Mouse (Mus musculus) cortical plate, adult 2 months (tissue): ENCODE results near the gene Gpalpp1.

Experiments
- CTCF ChIP-seq: fragments of 200-500 bp; IDR thresholded peaks from 2 replicates; pipeline ENCODE4 v1.5.1; 2011; ENCODE audit warnings: mild to moderate bottlenecking, control low read depth, low read length; ENCODE audit not compliant: insufficient read depth; ENCODE audit errors: extremely low read depth
- POLR2A ChIP-seq: fragments of 200-500 bp; IDR thresholded peaks from 2 replicates; pipeline ENCODE4 v1.6.1; 2011; ENCODE audit warnings: mild to moderate bottlenecking, low read length, control low read depth; ENCODE audit not compliant: insufficient read depth; ENCODE audit errors: extremely low read depth

- TF ChIP-seq CTCF, result peak; percentile 78
- TF ChIP-seq POLR2A, result no peak
Measured at GRCm38 (mm10) chr14:76121901-76122662, 11.5 kb upstream of the Gpalpp1 start.
